Mouse (Mus musculus): Measurements from ENCODE around the gene Sae1.
A peak's percentile ranks its signal among the peaks of the same experiment; 100 is the strongest.

The Sae1 gene

GRCm38 (mm10) chr7:16387160-16388041 is at the start of gene Sae1:
Gene Sae1 (minus strand): TSS chr7:16387806.
- DNase-seq (ENCODE audit: low spot score in 2 of 2), result peak; percentile 85 to 95

- no peak for DNase-seq (ENCODE audit: low spot score in 2 of 2)
Observed at GRCm38 (mm10) chr7:16435088-16435487, 47.5 kb upstream of the Sae1 start.

GRCm38 (mm10) chr7:16433352-16433971 is 45.9 kb upstream of the Sae1 start:
- DNase-seq (ENCODE audit: low spot score in 2 of 2), result no peak

GRCm38 (mm10) chr7:16426129-16426729 is 38.6 kb upstream of the Sae1 start:
- DNase-seq (ENCODE audit: low spot score in 2 of 2), result peak; percentile 40 to 49

- no peak for DNase-seq (ENCODE audit: low spot score in 2 of 2)
Observed at GRCm38 (mm10) chr7:16425721-16426120, 38.1 kb upstream of the Sae1 start.

- no peak for DNase-seq (ENCODE audit: low spot score in 2 of 2)
Observed at GRCm38 (mm10) chr7:16423731-16424130, 36.1 kb upstream of the Sae1 start.

- no peak for DNase-seq (ENCODE audit: low spot score in 2 of 2)
Observed at GRCm38 (mm10) chr7:16422222-16422856, 34.7 kb upstream of the Sae1 start.

GRCm38 (mm10) chr7:16420493-16421118 is 33.0 kb upstream of the Sae1 start:
- no peak for DNase-seq (ENCODE audit: low spot score in 2 of 2)

GRCm38 (mm10) chr7:16418713-16419112 is 31.1 kb upstream of the Sae1 start:
- no peak for DNase-seq (ENCODE audit: low spot score in 2 of 2)

- DNase-seq (ENCODE audit: low spot score in 2 of 2), result no peak
Observed at GRCm38 (mm10) chr7:16417141-16417771, 29.6 kb upstream of the Sae1 start.

GRCm38 (mm10) chr7:16415426-16415825 is 27.8 kb upstream of the Sae1 start:
- DNase-seq (ENCODE audit: low spot score in 2 of 2), result no peak

- DNase-seq (ENCODE audit: low spot score in 2 of 2), result no peak
Observed at GRCm38 (mm10) chr7:16412930-16413329, 25.3 kb upstream of the Sae1 start.

GRCm38 (mm10) chr7:16412220-16412896 is 24.8 kb upstream of the Sae1 start:
- DNase-seq (ENCODE audit: low spot score in 2 of 2), result no peak

- DNase-seq (ENCODE audit: low spot score in 2 of 2), result no peak
Observed at GRCm38 (mm10) chr7:16411100-16411499, 23.5 kb upstream of the Sae1 start.

GRCm38 (mm10) chr7:16406978-16407377 is 19.4 kb upstream of the Sae1 start:
- no peak for DNase-seq (ENCODE audit: low spot score in 2 of 2)

GRCm38 (mm10) chr7:16405516-16406351 is 18.1 kb upstream of the Sae1 start:
- no peak for DNase-seq (ENCODE audit: low spot score in 2 of 2)

GRCm38 (mm10) chr7:16405073-16405455 is 17.5 kb upstream of the Sae1 start:
- no peak for DNase-seq (ENCODE audit: low spot score in 2 of 2)

- no peak for DNase-seq (ENCODE audit: low spot score in 2 of 2)
Observed at GRCm38 (mm10) chr7:16404315-16405072, 16.9 kb upstream of the Sae1 start.
